Mouse (Mus musculus) small intestine, adult 2 months (tissue): Measurements from ENCODE around the gene Rreb1.

ENCODE experiments used
- CTCF ChIP-seq: fragments of 200-500 bp; IDR thresholded peaks from 2 replicates; pipeline ENCODE4 v1.5.1; 2012; ENCODE audit warnings: low read depth, mild to moderate bottlenecking, control low read depth, inconsistent platforms, low read length, moderate library complexity, mixed read lengths; ENCODE audit not compliant: insufficient replicate concordance, insufficient read length; ENCODE audit errors: extremely low read depth
- POLR2A ChIP-seq: fragments of 200-500 bp; IDR thresholded peaks from 2 replicates; pipeline ENCODE4 v1.6.1; 2012; ENCODE audit warnings: low read depth, mild to moderate bottlenecking, control low read depth, inconsistent platforms, low read length, moderate library complexity

- TF ChIP-seq CTCF (no peak), POLR2A (no peak; the same call in 1 of the 2 replicates)
Measured at GRCm38 (mm10) chr13:37778147-37778593, at the start of gene Rreb1.
